Mouse (Mus musculus) forebrain, embryonic 11.5 days (tissue): ENCODE measurements around the gene Maff. TPM values are rescaled to one million over a fixed set of nuclear protein-coding genes. Genes with fewer than 3 reads are reported as not detected.
A peak's percentile ranks its signal among the peaks of the same experiment; 100 is the strongest.

Experiments used
- ATAC-seq: fragments of 200-750 bp; cut with Nextera tagmentation; replicated peaks from 2 replicates; pipeline ENCODE4 v1.8.0; 2017; ENCODE audit warnings: moderate TSS enrichment; ENCODE audit not compliant: low FRiP score
- DNase-seq: peaks from one replicate; pipeline ENCODE4 v3.0.0-alpha.2; 2017; ENCODE audit warnings: low spot score
- H3K27ac ChIP-seq: fragments of 300-500 bp; sonication (generic); 2 replicates; pipeline ENCODE4 v1.5.1; 2014; ENCODE audit warnings: low read depth, low read length
- H3K27me3 ChIP-seq: fragments of 300-500 bp; sonication (generic); 2 replicates; pipeline ENCODE4 v1.6.1; 2014; ENCODE audit warnings: mild to moderate bottlenecking, low read length, mixed read lengths; ENCODE audit not compliant: control insufficient read depth, insufficient read depth
- H3K36me3 ChIP-seq: fragments of 300-500 bp; sonication (generic); 2 replicates; pipeline ENCODE4 v1.6.1; 2014; ENCODE audit warnings: mild to moderate bottlenecking, low read length, moderate library complexity, mixed read lengths; ENCODE audit not compliant: control insufficient read depth, insufficient read depth
- H3K4me1 ChIP-seq: fragments of 300-500 bp; sonication (generic); replicated peaks from 2 replicates; pipeline ENCODE4 v1.6.1; 2014; ENCODE audit warnings: low read length, mixed read lengths; ENCODE audit not compliant: control insufficient read depth, insufficient read depth
- H3K4me2 ChIP-seq: fragments of 300-500 bp; sonication (generic); 2 replicates; pipeline ENCODE4 v1.6.1; 2014; ENCODE audit warnings: low read depth, mild to moderate bottlenecking, low read length, moderate library complexity, mixed read lengths; ENCODE audit not compliant: severe bottlenecking
- H3K4me3 ChIP-seq: fragments of 300-500 bp; sonication (generic); 2 replicates; pipeline ENCODE4 v1.5.1; 2014; ENCODE audit warnings: low read depth, low read length
- H3K9ac ChIP-seq: fragments of 300-500 bp; sonication (generic); 2 replicates; pipeline ENCODE4 v1.6.1; 2014; ENCODE audit warnings: low read length
- H3K9me3 ChIP-seq: fragments of 300-500 bp; sonication (generic); 2 replicates; pipeline ENCODE4 v1.6.1; 2016; ENCODE audit warnings: low read length, mixed read lengths; ENCODE audit not compliant: control insufficient read depth
- WGBS: fragments of 180-500 bp; shearing (Covaris S2); extraction: QIAGEN DNeasy Blood & Tissue Kit; methylation state at CpG from one replicate; pipeline ENCODE4 v1.1.7; 2014; 5-methylcytosine and 5-hydroxymethylcytosine counted together
- polyA plus RNA-seq: library from polyadenylated mRNA; unstranded; fragments of >200 nt; fragmentation: Nextera tagmentation; extraction: Ambion mirVana; gene quantifications from 2 replicates; pipeline ENCODE4 v1.2.1, GENCODE M21; 2014

Maff gene
- polyA plus RNA-seq, 1 experiment from 2014 or later: 1.5 TPM

DNA sequence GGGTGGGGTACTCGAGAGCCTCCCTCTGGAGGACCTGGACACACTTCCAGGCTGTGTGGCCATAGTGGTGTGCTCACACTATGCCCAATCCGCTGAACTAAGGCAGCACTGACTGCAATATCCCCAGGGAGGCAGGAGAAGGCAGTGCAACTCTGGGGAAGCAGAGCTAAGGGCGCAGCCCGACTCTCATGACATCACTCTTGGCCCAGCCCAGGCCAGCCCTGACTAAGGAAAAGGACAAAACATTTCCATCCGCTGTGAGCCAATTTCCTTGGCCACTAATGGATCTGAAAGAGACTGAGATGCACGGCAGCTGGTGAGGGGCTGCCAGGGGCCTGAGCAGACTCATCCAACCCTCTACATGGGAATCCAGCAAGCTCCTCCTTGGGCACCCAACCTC, 31.3 kb downstream of the Maff start:
- H3K4me3 ChIP-seq: no peak overlapping the region
- no peaks in the 10 kb centered on the region for H3K9me3 ChIP-seq
- H3K9ac ChIP-seq: no peak overlapping the region
- 82% methylated on average over 6 of the region's 6 CpGs for WGBS
- H3K4me1 ChIP-seq: no peaks in the 10 kb centered on the region
- no peak overlapping the region for H3K4me2 ChIP-seq
- no peaks in the 10 kb centered on the region for H3K27me3 ChIP-seq
- H3K27ac ChIP-seq: no peak overlapping the region
- DNase-seq: no peak
- H3K36me3 ChIP-seq: no peaks in the 10 kb centered on the region; the same call in 1 of the 2 replicates
- ATAC-seq: no peak

DNA sequence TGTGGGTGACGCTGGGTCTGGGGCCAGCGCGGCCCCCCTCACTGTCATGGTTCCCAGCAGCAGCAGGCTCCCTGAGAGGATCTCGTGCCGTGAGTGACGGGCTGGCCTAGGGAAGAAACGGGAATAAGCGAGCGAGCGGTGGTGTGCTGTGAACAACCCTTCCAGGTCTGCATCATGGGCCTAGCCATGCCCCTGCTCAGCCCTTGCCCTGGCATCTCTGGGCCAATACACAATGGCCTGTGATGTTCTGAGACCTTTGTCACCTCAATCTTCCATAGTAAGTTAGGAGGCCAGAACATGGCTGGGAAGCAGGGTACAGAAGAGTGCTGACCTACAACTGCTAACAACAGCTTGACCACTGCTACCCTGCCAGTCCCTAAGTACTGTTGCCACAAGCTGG, 32.2 kb downstream of the Maff start:
- Histone ChIP-seq H3K9me3 (no peaks in the 10 kb centered on the region), H3K27ac (no peak overlapping the region), H3K9ac (no peak overlapping the region), H3K4me2 (no peak overlapping the region), H3K36me3 (no peaks in the 10 kb centered on the region), H3K4me3 (no peak overlapping the region), H3K27me3 (no peaks in the 10 kb centered on the region), H3K4me1 (no peaks in the 10 kb centered on the region)
- ATAC-seq (no peak), DNase-seq (no peak)
- WGBS: 90% methylated on average over 10 of the region's 10 CpGs

GRCm38 (mm10) chr15:79379658-79380057, 33.2 kb downstream of the Maff start:
- no peak overlapping the region for H3K27ac ChIP-seq
- 94% methylated on average over 7 of the region's 7 CpGs for WGBS
- ATAC-seq (no peak), DNase-seq (no peak)
- no peaks in the 10 kb centered on the region for H3K9me3 ChIP-seq
- no peaks in the 10 kb centered on the region for H3K36me3 ChIP-seq
- no peaks in the 10 kb centered on the region for H3K4me1 ChIP-seq
- no peak overlapping the region for H3K4me2 ChIP-seq
- H3K9ac ChIP-seq: no peak overlapping the region
- H3K4me3 ChIP-seq: no peak overlapping the region
- no peaks in the 10 kb centered on the region for H3K27me3 ChIP-seq

DNA sequence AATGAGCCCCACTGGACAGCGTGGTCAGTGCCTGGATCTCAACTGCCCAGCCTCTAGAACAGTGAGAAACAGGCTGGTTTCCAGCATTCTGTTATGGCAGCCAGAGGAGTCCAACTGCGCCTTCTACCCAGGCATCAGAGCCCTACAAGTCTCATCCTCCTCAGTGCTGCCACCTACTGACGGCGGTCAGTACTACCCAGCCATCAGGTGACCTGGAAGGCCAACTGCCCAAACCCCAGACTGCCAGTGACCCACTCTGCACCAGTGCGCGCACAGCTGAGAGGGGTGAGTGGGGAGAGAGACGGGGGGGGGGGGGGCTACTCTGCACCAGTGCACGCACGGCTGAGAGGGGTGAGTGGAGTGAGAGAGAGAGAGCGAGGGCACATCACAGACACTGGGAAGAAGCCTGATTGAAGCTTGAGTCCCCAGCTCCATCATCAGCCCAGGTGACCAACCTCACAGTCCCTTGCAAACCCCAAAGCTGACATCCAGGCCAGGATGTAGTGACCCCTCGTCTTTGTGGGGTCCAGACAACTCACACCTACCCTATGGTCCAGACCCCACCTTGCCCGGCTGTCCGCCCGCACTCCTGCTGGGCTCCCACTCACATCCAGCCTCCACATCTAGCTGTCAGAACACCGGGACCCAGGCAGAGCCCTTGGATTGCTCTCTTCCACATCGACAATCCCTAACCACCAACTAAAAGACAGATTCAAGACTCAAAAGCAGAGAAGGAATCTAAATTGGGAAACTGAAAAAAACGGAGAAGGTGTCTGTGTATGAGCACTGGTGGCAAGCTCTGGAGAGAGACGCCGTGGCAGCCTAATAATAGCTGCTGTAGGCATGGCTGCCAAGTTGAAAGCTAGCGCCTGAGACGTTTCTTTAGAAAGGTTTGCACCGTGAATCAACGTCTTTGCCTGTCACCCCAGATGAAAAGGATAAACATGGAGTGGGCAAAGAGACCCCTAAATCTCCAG, 34.3 kb downstream of the Maff start:
- WGBS: 60% methylated on average over 20 of the region's 23 CpGs

DNA sequence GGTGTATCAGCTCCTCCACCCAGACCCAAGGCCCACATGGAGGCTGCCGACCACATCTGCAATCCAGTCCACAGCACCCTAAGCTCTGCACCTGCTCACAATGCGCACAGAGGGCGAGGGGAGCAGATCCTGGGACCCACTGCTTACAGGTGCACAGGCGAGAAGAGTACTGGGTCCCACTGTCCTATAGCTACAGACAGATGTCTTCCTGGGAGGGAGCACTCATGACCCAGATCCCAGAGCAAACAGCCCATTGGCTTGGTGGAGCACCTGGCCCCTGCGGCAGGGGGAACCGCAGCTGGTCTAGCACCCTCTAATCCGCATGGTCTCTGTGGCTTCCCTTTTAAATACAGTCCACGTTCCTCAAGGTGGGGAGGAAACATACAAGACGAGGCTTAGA, 35.2 kb downstream of the Maff start:
- WGBS: 86% methylated on average over 9 of the region's 9 CpGs
- DNase-seq (no peak), ATAC-seq (no peak)

More for the DNA sequence above, 34.3 kb downstream of the Maff start:
- H3K27ac ChIP-seq: no peak overlapping the region
- H3K36me3 ChIP-seq: no peaks in the 10 kb centered on the region
- H3K4me3 ChIP-seq: no peak overlapping the region
- no peaks in the 10 kb centered on the region for H3K9me3 ChIP-seq
- ATAC-seq (no peak), DNase-seq (peak; percentile 88)
- H3K27me3 ChIP-seq: no peaks in the 10 kb centered on the region
- H3K4me2 ChIP-seq: no peak overlapping the region
- no peaks in the 10 kb centered on the region for H3K4me1 ChIP-seq
- H3K9ac ChIP-seq: no peak overlapping the region

DNA sequence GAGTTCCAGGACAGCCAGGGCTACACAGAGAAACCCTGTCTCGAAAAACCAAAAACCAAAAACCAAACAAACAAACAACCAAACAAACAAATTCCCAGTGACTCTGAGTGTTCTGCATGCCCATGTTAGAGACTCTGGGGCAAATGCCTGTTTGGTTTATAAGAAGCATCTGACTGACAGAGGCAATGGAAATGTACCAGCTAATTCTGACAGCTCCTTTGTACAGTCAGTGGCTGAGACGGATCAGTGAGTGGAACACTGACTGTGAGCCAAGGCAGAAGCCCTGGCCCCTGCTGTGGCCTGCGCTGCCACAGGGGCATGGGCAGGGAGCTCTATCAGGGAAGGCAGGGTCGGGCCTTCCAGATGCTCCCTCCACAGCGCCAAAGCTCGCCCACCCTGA, 40.7 kb downstream of the Maff start:
- H3K4me3 ChIP-seq: no peak overlapping the region
- DNase-seq: no peak
- H3K9me3 ChIP-seq: no peaks in the 10 kb centered on the region
- H3K27me3 ChIP-seq: no peaks in the 10 kb centered on the region
- H3K4me2 ChIP-seq: no peak overlapping the region
- 82% methylated on average over 6 of the region's 6 CpGs for WGBS
- H3K36me3 ChIP-seq: no peaks in the 10 kb centered on the region
- H3K9ac ChIP-seq: no peak overlapping the region
- H3K4me1 ChIP-seq: no peaks in the 10 kb centered on the region
- H3K27ac ChIP-seq: no peak overlapping the region
- no peak for ATAC-seq

More for the DNA sequence above, 35.2 kb downstream of the Maff start:
- Histone ChIP-seq H3K9me3 (no peaks in the 10 kb centered on the region), H3K27ac (no peak overlapping the region), H3K27me3 (no peaks in the 10 kb centered on the region), H3K4me2 (no peak overlapping the region), H3K36me3 (no peaks in the 10 kb centered on the region), H3K4me1 (no peaks in the 10 kb centered on the region), H3K9ac (no peak overlapping the region), H3K4me3 (no peak overlapping the region)

GRCm38 (mm10) chr15:79387611-79388010, 41.2 kb downstream of the Maff start:
- WGBS: 93% methylated on average over 7 of the region's 7 CpGs
- no peak overlapping the region for H3K9ac ChIP-seq

GRCm38 (mm10) chr15:79388171-79388570, 41.8 kb downstream of the Maff start:
- no peaks in the 10 kb centered on the region for H3K9me3 ChIP-seq
- H3K27ac ChIP-seq: no peak overlapping the region
- no peak overlapping the region for H3K4me2 ChIP-seq
- ATAC-seq (no peak), DNase-seq (no peak)
- H3K27me3 ChIP-seq: no peaks in the 10 kb centered on the region
- 87% methylated on average over 6 of the region's 6 CpGs for WGBS
- H3K36me3 ChIP-seq: no peaks in the 10 kb centered on the region
- no peak overlapping the region for H3K4me3 ChIP-seq
- H3K9ac ChIP-seq: no peak overlapping the region
- H3K4me1 ChIP-seq: no peaks in the 10 kb centered on the region; the same call in 1 of the 2 replicates

More at GRCm38 (mm10) chr15:79387611-79388010, 41.2 kb downstream of the Maff start:
- ATAC-seq (no peak), DNase-seq (no peak)
- Histone ChIP-seq H3K9me3 (no peaks in the 10 kb centered on the region), H3K36me3 (no peaks in the 10 kb centered on the region), H3K27me3 (no peaks in the 10 kb centered on the region), H3K4me3 (no peak overlapping the region), H3K4me2 (no peak overlapping the region), H3K4me1 (no peaks in the 10 kb centered on the region), H3K27ac (no peak overlapping the region)

DNA sequence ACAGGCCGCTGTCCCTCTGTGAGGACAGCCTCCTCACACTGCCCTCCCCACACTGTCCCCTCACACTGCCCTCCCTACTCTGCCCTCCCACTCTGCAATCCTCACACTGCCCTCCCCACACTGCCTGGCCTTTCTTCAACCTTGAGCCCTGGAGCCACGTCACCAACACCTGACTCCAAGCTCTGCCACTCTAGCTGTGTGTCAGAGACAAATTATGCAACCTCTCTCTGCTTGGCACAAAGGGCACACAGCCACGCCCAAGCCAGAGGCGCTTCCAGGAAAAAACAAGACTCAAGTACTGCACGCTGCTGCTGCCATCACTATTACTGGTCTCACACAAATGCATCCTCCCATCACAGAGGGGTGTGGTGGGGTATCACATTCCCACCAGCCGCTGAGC, 44.0 kb downstream of the Maff start:
- Histone ChIP-seq H3K4me1 (no peaks in the 10 kb centered on the region; the same call in 1 of the 2 replicates), H3K9ac (no peak overlapping the region), H3K4me3 (no peak overlapping the region), H3K36me3 (no peaks in the 10 kb centered on the region), H3K27ac (no peak overlapping the region), H3K4me2 (no peak overlapping the region), H3K9me3 (no peaks in the 10 kb centered on the region), H3K27me3 (no peaks in the 10 kb centered on the region)
- no peak for ATAC-seq
- WGBS: 87% methylated on average over 6 of the region's 6 CpGs
- no peak for DNase-seq
